Mouse (Mus musculus): ENCODE data around the gene Cebpb.

Cebpb gene

DNA sequence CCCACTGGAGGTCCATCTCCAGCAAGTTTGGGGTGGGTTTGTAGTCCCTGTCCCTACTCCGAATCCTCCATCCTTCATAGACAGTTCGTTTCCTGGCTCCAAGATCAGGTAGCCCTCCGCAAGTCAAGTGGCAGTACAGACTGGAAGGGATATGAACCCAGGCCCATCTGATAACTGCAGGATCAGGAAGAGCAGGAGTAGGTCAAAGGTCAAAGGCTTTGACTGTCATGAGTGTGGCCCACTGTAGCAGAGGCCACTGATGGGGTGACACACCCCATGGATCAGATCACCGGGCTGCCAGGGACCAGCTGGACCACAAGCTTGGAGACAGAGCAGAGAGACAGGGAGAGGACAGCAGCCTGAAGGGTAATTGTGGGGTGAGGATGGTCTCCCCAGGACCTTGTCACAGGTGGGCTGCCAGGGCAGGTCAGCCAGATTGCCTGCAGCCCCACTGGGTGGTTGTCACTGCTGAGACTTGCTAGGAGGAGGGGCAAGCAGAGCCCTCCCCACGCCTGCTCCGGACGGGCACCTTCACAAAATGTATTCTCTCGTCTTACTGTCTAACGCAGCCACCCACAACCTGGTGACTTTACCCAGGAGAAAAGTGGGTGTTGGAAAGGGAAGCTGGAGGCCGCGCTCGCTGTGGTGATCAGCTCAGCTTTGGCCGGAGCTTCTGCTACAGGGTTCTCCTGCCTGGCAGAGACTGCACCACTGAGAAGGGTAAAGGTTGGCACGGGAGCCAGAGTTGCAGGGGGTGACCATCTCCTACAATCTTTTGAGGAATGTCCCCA lies 3.4 kb downstream of the Cebpb start:
- DNase-seq (ENCODE audit: extremely low spot score, low spot score): no peak

DNA sequence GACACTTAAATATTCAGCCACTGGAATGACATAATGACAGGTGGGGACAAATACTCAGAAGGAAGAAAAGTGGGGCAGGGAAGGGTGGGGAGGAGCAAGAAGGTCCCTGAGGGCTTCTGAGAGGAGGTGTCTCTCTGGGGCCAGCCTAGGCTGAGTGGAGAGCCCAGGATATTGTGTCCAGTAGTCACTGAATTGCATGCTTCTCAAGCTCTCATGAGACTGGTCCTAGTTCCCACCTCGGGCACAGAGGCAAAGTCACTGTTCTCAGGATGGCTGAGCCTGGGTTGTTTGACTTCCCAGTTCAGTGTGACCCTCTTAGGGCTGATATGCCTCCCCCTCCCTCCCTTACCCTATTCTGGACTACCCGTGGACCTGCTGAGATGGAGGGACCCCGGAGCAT lies 4.1 kb downstream of the Cebpb start:
- DNase-seq (ENCODE audit: extremely low spot score, low spot score): no peak

DNA sequence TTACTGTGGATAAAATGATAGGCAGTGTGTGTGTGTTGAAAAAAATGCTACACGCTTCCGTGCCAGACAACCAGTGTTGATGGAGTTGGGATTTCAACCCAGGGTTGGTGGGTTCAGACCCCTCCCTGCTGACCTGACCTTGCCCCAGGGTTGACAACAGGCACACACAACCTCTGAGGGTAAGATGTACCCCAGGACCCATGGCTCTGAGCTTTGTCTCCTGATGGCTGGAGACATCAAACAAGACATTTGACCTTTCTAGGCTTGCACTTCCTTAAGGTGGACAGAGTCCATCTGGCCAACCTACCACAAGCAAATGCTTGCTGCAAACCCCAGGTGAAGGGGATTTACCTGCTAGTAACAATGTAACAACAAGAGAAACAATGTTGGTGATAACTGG lies 4.8 kb downstream of the Cebpb start:
- no peak for DNase-seq (ENCODE audit: extremely low spot score, low spot score)

DNA sequence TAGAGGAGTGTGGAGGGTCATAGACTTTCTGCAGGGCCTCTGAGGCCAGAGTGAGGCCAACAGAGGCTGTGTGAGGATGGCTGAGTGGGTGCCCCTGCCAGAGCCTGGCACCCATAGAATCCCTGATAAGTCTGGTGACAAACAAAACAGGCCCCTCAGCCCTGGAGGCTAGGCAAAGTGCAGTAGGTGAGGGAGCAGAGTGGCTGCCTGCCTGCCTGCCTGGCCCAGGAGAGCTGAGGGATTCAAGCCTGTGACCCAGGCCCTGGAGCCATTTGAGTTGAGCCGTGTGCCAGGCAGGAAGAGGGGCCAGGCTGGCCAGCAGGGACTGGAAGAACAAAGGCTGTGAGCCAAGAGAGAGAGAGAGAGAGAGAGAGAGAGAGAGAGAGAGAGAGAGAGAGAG lies 5.5 kb downstream of the Cebpb start:
- DNase-seq (ENCODE audit: extremely low spot score, low spot score): no peak

DNA sequence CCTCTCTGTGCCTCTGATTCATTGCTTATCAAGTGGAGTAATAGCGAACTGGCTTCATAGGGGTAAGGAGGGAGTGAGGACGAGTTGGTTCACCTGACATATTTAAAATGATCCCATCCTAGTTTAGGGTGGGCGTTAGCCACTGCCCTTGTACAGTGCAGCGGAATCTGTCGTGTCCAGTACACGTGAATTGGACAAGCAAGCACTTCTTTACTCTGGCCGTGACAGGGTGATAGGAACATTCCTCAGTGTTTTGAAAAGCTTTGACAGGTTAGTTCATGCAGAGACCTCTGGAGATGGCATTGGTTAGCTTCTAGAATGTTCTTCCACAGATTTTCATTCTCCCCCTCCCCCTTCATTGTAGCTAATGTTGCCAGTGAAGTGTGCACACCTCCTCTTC lies 6.2 kb downstream of the Cebpb start:
- no peak for DNase-seq (ENCODE audit: extremely low spot score, low spot score)

DNA sequence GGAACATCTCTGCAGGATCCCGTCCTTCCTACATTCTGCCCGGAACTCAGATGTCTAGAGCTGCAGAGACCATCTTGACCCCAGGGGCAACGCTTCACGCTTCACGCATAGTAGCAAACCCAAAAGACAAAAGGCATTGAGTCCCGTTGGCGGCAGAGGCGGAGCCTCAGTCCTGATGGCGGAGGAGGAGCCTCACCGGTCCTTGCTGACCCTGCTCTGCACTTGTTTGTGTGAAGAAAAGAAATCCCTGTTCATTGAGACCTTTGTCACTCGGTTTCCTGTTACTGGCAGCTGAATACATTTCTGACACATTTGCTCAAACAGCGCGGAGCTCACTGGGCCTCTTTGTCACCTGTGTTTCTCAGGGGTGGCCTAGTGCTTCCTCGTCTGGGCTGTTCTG lies 6.8 kb downstream of the Cebpb start:
- DNase-seq (ENCODE audit: extremely low spot score, low spot score): no peak

DNA sequence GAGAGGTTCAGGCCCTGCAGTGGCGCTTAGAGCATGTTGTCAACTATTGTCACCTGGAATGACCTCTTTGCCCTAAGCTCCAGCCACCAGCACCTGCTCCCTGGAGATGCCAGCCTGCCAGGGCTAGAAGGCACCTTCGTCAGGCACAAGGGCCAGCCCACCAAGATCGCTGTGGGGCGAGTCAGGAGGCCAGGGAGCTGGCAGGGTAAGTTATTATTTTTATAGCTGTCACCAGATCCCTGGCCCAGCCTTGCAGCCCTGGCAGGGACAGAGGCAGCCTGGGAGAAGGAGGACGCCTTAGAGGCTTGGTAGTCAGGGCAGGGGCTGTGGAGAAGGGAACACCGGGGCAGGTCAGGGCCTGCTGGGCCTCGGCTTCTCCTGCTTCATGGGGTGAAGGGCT lies 7.4 kb downstream of the Cebpb start:
- DNase-seq (ENCODE audit: extremely low spot score, low spot score): no peak

DNA sequence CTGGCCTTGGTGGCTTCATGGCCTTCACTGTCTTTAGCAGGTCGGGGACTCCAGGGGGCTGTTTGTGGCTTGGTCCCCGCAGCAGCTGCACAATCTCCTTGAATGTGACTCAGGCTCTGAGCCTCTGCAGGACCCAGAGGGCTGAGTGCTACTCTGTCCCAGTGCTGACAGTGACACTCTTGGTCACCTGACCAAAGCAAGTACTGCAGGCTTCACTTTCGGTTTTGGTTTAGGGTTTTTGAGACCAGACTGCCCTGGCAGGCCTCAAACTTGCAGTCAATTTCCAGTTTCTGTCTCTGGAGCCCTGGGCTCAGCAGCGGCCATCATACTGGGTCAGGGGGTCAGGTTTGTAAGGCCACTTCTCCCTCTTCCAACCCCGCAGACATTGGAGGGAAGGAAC lies 9.2 kb downstream of the Cebpb start:
- no peak for DNase-seq (ENCODE audit: extremely low spot score, low spot score)

DNA sequence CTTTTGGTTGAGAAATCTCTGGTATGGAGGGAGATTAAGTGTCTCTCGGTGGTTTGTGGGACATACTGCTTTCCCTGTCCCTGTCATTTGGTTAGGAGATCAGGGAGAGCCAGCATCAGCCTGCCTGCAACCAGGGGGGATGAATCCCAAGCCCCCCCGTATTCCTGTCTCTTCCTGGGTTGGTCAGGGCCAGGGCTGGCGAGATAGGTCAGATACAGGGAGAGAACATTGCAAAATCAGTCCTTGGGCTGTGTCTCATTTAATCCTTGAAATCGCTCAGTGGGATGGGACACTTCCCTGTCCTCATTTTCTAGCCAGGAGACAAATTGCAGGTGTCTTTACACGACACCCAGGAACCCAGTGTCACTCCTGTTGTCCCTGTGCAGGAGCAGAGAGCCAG lies 11.3 kb downstream of the Cebpb start:
- no peak for DNase-seq (ENCODE audit: extremely low spot score, low spot score)

DNA sequence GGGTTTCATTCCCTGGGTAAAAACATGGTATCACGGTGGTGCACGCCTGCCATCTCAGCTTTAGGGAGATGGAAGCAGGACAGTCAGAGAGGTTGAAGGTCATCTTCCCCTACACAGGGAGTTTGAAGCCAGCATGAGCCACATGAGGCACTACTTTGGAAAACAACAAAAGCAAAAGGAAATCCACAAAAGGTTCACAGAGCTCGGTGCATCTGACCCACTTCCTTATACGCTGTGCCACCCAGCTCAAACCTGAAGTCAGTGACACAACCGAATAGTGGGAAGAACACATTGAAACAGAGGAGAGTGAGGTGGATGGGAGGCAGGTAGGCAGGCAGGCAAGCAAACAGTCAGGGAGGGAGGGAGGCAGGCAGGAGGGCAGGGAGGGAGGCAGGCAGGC lies 12.8 kb downstream of the Cebpb start:
- DNase-seq (ENCODE audit: extremely low spot score, low spot score): no peak

DNA sequence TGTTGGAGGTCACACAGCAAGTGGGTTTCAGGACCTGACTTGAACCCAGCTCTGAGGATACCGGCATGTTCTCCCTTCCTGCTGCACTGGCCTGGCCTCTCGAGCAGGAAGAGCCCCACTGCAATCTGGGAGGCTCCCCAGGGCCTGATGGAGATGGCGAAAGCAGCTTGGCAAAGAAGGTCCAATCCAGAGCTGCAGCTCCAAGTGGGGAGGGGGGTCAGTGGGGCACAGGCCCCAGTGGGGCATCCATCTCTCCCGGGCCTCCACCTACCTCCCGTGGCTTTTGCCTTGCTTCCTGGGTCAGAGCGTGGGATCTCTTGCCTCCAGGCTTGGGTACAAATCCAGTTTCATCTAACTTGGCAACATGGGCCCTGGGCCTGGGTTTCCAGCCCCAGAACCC lies 13.4 kb downstream of the Cebpb start:
- no peak for DNase-seq (ENCODE audit: extremely low spot score, low spot score)

DNA sequence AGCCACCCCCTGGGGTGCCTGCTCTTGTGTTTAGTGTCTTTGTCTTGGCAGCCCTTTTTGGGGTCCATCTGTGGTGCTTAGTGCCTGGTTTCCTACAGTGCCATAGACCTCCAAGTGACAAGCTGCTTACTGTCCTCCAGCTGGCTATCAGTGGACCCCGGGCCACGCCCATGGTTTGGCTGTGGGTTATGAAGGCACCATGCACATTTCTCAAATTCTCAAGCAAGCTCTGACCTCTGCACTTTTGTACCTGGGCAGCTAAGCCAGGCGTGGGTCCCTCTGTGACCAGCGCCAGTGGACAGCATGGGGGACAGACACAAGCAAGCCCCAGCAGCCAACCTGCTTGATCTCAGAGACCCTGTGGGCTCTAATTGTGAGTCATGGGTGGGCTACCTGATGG lies 15.7 kb downstream of the Cebpb start:
- DNase-seq (ENCODE audit: extremely low spot score, low spot score): no peak

DNA sequence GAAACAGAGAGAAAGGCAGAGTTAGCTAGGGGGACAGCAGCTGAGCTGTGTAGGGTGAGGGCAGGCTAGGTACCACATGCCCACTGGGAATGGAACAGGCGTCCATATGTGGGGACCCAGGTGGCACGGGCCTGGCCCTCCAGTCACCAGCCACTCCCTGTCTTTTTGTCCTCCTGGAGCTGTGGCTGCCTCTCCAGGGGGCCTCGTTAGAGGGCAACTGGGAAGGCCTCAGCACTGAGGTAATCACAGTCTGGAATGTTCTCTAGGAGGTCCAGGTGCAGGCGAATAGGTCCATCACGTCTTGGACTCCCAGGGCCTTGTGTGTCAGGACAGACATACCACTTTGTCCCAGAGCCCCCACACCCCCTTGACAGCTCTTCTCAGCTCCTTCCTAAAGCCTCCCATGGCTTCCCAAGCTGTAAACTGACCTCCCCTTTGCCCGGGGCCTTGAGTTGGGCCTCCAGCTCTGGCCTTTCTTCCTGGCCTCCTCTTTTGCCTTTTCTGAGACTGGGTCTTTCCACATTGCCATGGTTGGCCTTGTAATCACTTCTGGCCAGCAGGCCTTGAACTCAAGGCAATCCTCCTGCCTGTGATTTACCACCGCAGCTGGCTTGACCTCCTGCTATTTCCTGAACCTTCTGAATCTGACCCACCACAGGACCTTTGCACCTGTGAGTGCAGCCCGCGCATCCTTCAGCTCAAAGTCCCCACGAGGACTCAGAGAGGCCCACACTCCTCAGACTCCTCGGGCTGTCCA lies 17.6 kb downstream of the Cebpb start:
- DNase-seq (ENCODE audit: extremely low spot score, low spot score): no peak

DNA sequence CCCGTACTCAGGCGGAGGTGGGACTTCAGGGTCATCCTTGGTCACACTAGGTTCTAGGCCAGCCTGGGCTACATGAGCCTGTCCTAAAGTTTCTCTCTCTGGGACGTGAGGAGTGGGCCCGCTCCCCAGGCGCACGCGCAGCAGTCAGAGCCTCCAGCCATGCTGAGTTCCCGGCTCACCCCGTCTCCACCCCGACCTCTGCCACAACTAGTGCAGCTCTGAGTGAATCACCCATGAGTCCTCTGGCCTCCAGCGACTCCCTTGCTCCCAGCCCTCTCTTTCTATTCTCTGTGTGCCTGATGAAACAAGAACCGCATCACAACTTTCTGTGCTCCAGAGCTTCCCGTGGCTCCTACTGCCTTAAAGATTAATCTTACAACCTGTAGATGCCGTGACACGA lies 19.7 kb downstream of the Cebpb start:
- no peak for DNase-seq (ENCODE audit: extremely low spot score, low spot score)

DNA sequence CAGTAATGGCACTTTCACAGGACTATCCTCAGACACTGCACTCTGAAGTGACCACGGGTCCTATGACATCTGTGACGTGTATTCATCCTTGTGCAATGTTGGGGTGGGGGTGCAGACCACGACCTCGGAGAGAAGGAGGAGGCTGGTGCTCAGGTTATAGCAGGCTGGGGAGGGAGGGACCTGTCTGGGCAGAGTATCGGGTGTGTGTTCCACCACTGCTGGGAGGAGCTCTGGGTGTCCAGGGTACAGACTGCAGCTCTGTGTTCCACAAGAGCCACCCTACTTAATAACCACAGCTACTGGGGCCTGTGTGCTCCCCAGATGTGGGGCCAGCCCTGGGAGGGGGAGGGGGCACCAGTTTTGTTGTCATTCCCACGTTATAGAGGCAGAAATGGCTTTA lies 21.3 kb downstream of the Cebpb start:
- DNase-seq (ENCODE audit: extremely low spot score, low spot score): no peak

DNA sequence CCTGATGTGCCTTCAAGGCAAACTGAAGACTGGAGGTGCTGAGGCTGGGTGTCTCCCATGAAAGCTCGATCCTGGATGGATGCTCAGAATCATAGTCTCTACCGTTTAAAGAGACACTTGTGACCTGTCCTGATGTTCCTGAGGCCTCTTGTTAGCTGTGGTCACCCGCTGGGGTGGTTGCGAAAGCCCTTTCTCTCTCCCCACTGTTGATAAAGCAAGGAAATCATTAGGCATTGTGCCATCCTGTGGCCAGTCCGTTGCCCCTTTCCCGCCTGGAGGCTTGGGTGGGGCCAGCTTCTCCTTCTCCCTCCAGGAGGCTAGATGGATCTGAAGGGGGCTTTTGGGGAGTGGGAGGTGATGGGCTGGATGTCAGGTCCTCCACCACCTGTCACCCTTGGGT lies 21.9 kb downstream of the Cebpb start:
- no peak for DNase-seq (ENCODE audit: extremely low spot score, low spot score)

DNA sequence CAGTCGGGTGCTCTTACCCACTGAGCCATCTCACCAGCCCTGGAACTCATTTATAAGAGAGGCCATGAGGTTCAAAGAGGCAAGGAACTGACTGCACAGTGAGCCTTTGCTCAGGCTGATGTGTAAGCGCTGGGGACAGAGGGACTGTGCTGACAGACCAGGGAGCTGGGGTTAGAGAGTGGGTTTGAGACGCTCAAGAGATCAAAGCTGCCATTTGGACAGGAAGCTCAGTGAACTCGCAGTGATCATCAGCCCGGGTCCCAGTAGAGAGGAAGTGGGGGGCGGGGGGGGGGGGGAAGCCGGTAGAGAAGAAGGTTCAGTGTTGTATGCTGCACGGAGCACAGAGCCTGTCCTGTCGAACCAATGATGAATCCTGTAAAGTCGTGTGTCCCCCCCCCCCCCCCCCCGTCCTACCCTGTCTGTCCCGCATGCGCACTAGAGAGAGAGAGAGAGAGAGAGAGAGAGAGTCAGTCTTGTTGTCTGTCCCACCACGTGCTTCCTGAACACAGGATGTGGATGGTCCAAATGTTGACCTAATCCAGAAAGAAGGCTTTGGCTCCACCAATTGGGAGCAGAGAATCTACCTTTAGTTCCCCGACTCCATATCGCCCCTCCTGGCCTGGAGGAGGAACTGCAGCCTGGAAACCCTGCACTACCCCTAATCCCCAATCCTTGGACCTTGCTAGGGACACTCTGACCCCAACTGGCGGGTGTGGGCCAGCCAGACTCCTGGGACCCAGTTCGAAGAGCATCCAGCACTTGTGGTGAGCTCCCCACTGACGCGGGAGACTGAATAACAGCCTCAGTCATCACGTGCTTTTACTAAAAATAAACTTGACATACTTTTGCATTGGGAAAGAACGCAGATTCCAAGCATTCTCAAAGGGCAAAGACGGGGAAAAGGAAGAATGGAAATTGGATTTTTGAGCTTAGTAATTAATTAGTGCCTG lies 24.4 kb downstream of the Cebpb start:
- DNase-seq (ENCODE audit: extremely low spot score, low spot score): no peak

DNA sequence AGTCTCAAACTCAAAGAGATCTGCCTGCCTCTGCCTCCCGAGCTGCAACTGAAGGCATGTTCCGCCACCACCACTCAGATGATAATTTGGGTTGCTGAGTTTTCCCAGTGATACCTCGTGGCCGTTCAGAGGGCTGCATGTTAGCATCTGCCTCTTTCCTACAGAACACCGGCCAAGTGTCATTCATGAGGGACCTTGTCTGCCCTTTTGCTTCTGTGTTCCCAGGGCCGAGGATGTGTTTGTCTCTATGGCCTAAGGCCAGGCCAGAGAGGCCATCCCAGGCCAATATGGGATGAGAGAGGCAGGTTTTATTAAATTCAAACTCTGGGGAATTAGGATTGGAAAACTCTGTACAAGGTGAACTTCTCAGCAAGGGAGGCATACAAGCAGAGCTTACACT lies 25.6 kb downstream of the Cebpb start:
- no peak for DNase-seq (ENCODE audit: extremely low spot score, low spot score)

DNA sequence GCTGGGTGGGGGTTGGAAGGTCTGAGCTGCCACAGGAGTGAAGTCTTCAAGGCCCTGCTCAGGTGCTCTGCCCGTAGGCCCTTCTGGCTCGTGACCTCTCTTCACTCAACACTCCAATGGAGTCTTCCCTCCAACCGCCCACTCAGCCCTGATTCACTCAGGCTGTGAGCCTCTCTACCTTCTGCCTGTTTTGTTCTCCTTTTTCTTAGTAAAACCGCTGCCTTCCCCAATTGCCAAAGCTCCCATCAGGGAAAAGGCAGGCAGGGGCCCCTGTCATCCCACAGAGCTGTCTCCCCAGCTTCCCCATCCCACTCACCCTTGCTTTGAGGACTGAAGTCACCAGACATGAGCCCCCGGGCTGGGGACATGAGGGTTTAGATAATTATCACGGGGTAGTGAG lies 26.3 kb downstream of the Cebpb start:
- no peak for DNase-seq (ENCODE audit: extremely low spot score, low spot score)

DNA sequence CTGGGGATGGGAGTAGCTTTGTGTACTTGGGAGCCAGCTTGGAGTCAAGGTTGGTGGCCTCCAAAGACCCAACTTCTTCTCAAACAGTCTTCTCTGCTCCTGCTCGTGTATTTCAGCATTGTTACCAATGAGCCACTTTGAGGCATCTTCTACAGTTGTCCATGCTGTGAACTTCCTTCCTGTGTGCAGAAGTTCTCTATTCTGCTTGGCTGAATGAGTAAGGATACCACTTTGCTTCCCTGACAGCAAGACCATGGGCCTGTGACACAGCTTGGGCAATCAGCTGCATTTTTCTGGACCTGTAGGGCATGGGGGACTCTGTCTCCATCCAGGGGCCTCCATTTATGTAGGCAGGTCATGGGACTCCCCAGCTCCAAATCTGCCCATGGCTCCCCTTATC lies 28.5 kb downstream of the Cebpb start:
- no peak for DNase-seq (ENCODE audit: extremely low spot score, low spot score)

DNA sequence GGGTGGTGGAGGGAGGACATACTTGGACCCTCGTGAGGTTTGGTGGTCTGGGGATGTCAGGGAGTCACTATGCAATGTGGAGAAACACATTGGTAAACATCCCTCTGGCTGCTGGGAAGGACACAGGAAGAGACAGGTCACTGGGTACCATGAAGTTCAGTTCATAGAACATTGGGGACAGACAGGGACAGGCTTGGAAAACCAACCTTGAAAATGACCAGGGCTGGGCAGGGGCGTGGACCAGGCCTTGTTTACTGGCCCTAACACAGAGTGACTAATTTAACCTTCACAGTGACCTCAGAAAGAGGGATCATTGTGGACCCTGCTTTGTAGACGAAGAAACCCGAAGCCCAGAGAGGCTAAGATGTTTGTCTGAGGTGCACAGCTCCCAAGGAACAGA lies 30.8 kb downstream of the Cebpb start:
- no peak for DNase-seq (ENCODE audit: extremely low spot score, low spot score)
